Mouse (Mus musculus) intestine, embryonic 16.5 days (tissue): ENCODE measurements around the gene Tle2. TPM values are rescaled to one million over a fixed set of nuclear protein-coding genes. Genes with fewer than 3 reads are reported as not detected.

Source experiments
- ATAC-seq: fragments of 200-750 bp; cut with Nextera tagmentation; 2 replicates; pipeline ENCODE4 v1.8.0; 2017; ENCODE audit warnings: moderate TSS enrichment, moderate library complexity
- H3K27ac ChIP-seq: fragments of 300-500 bp; sonication (generic); 2 replicates; pipeline ENCODE4 v1.5.1; 2014; ENCODE audit warnings: mild to moderate bottlenecking, low read length
- H3K27me3 ChIP-seq: fragments of 300-500 bp; sonication (generic); replicated peaks from 2 replicates; pipeline ENCODE4 v1.6.1; 2014; ENCODE audit warnings: low read length, control low read depth, mixed read lengths; ENCODE audit not compliant: control insufficient read depth, insufficient read depth
- H3K36me3 ChIP-seq: fragments of 300-500 bp; sonication (generic); 2 replicates; pipeline ENCODE4 v1.6.1; 2014; ENCODE audit warnings: low read length, control low read depth; ENCODE audit not compliant: control insufficient read depth, insufficient read depth
- H3K4me1 ChIP-seq: fragments of 300-500 bp; sonication (generic); 2 replicates; pipeline ENCODE4 v1.6.1; 2014; ENCODE audit warnings: low read length, control low read depth, mixed read lengths; ENCODE audit not compliant: control insufficient read depth, insufficient read depth
- H3K4me2 ChIP-seq: fragments of 300-500 bp; sonication (generic); 2 replicates; pipeline ENCODE4 v1.6.1; 2014; ENCODE audit warnings: low read depth, low read length, control low read depth
- H3K4me3 ChIP-seq: fragments of 300-500 bp; sonication (generic); 2 replicates; pipeline ENCODE4 v1.5.1; 2014; ENCODE audit warnings: mild to moderate bottlenecking, low read length
- H3K9ac ChIP-seq: fragments of 300-500 bp; sonication (generic); 2 replicates; pipeline ENCODE4 v1.6.1; 2014; ENCODE audit warnings: low read depth, low read length
- H3K9me3 ChIP-seq: fragments of 300-500 bp; sonication (generic); 2 replicates; pipeline ENCODE4 v1.6.1; 2016; ENCODE audit warnings: low read length, control low read depth; ENCODE audit not compliant: control insufficient read depth
- WGBS: fragments of 180-500 bp; shearing (Covaris S2); extraction: QIAGEN DNeasy Blood & Tissue Kit; methylation state at CpG from one replicate; pipeline ENCODE4 v1.1.7; 2014; 5-methylcytosine and 5-hydroxymethylcytosine counted together
- polyA plus RNA-seq: library from polyadenylated mRNA; unstranded; fragments of >200 nt; fragmentation: Nextera tagmentation; extraction: Ambion mirVana; gene quantifications from 2 replicates; pipeline ENCODE4 v1.2.1, GENCODE M21; 2015

Gene Tle2
- polyA plus RNA-seq, 1 experiment from 2014 or later, result 12.6 TPM

- Histone ChIP-seq H3K4me3 (peak within 1 kb of the TSS; percentile 77), H3K4me2 (peak within 1 kb of the TSS; percentile 86), H3K27ac (peak within 1 kb of the TSS; percentile 77), H3K27me3 (no peaks in the 10 kb centered on the region), H3K9ac (peak within 1 kb of the TSS; percentile 80), H3K9me3 (no peaks in the 10 kb centered on the region), H3K4me1 (peaks cover 17% of the 10 kb centered on the region), H3K36me3 (0 out of 2 replicates have a peak, but pooled peaks cover 8% of the 10 kb centered on the region)
- WGBS, result 5% methylated on average over 40 of the region's 40 CpGs
- peak; percentile 93 for ATAC-seq
Measured at GRCm38 (mm10) chr10:81626994-81627835, 52.9 kb downstream of the Tle2 start, which contains the start of gene Sirt6. Gene Sirt6 (minus strand): TSS chr10:81627797.

- Histone ChIP-seq H3K9me3 (no peaks in the 10 kb centered on the region), H3K27me3 (no peaks in the 10 kb centered on the region), H3K27ac (peak overlapping the region; percentile 77), H3K4me3 (peak overlapping the region; percentile 77), H3K4me1 (peaks cover 17% of the 10 kb centered on the region), H3K36me3 (0 out of 2 replicates have a peak, but pooled peaks cover 5% of the 10 kb centered on the region), H3K4me2 (peak overlapping the region; percentile 86), H3K9ac (peak overlapping the region; percentile 80)
- peak; percentile 43 for ATAC-seq
- 43% methylated on average over 7 of the region's 7 CpGs for WGBS
Measured at GRCm38 (mm10) chr10:81627836-81628220, 53.5 kb downstream of the Tle2 start.

GRCm38 (mm10) chr10:81628390-81628789 is 54.0 kb downstream of the Tle2 start, which contains the start of gene Ankrd24:
Gene Ankrd24 (plus strand): TSS chr10:81628540.
- H3K27me3 ChIP-seq, result no peaks in the 10 kb centered on the region
- WGBS, result 82% methylated on average over 16 of the region's 16 CpGs

GRCm38 (mm10) chr10:81633253-81634099 is 59.1 kb downstream of the Tle2 start:
- Histone ChIP-seq H3K36me3 (no peaks in the 10 kb centered on the region), H3K9me3 (no peaks in the 10 kb centered on the region), H3K27me3 (no peaks in the 10 kb centered on the region), H3K27ac (peak overlapping the region; percentile 56), H3K4me1 (peaks cover 11% of the 10 kb centered on the region), H3K9ac (peak overlapping the region; percentile 77), H3K4me3 (peak overlapping the region; percentile 54), H3K4me2 (peak overlapping the region; percentile 89)
- 4% methylated on average over 36 of the region's 37 CpGs for WGBS
- ATAC-seq, result peak; percentile 94

More at GRCm38 (mm10) chr10:81628390-81628789, 54.0 kb downstream of the Tle2 start, which contains the start of gene Ankrd24:
- Histone ChIP-seq H3K9ac (peak within 1 kb of the TSS; percentile 80), H3K4me3 (peak within 1 kb of the TSS; percentile 77), H3K9me3 (no peaks in the 10 kb centered on the region), H3K27ac (peak within 1 kb of the TSS; percentile 77), H3K36me3 (0 out of 2 replicates have a peak, but pooled peaks cover 5% of the 10 kb centered on the region), H3K4me2 (peak within 1 kb of the TSS; percentile 86), H3K4me1 (peaks cover 20% of the 10 kb centered on the region)
- no peak for ATAC-seq

GRCm38 (mm10) chr10:81636338-81636737 is 62.0 kb downstream of the Tle2 start:
- Histone ChIP-seq H3K9ac (no peak overlapping the region), H3K36me3 (no peaks in the 10 kb centered on the region), H3K27me3 (no peaks in the 10 kb centered on the region), H3K27ac (no peak overlapping the region), H3K4me1 (peaks cover 11% of the 10 kb centered on the region), H3K9me3 (no peaks in the 10 kb centered on the region), H3K4me3 (no peak overlapping the region), H3K4me2 (no peak overlapping the region)
- ATAC-seq, result no peak
- 13% methylated on average over 8 of the region's 8 CpGs for WGBS

- ATAC-seq, result no peak
- Histone ChIP-seq H3K27ac (no peak overlapping the region), H3K4me3 (no peak overlapping the region), H3K9ac (no peak overlapping the region), H3K27me3 (no peaks in the 10 kb centered on the region), H3K4me2 (no peak overlapping the region), H3K4me1 (peaks cover 21% of the 10 kb centered on the region), H3K36me3 (no peaks in the 10 kb centered on the region), H3K9me3 (no peaks in the 10 kb centered on the region)
- WGBS, result 67% methylated on average over 6 of the region's 6 CpGs
Measured at GRCm38 (mm10) chr10:81638101-81638500, 63.7 kb downstream of the Tle2 start.

Other genes starting within 250 kb of the Tle2 start
- gene Tbxa2r, start 245.8 kb upstream of the Tle2 start, polyA plus RNA-seq, result 21.2 and 21.3 TPM in 2 replicates
- 0.06 and 0.12 TPM in 2 replicates for gene Gipc3, start 231.3 kb upstream of the Tle2 start, polyA plus RNA-seq
- 69.0 and 71.4 TPM in 2 replicates for gene Hmg20b, start 224.1 kb upstream of the Tle2 start, polyA plus RNA-seq
- 21.6 and 32.4 TPM in 2 replicates for gene Mfsd12, start 217.1 kb upstream of the Tle2 start, polyA plus RNA-seq
- gene 4930404N11Rik, start 208.7 kb upstream of the Tle2 start, polyA plus RNA-seq, result 1.4 and 2.7 TPM in 2 replicates
- 73.2 and 78.7 TPM in 2 replicates for gene Fzr1, start 196.0 kb upstream of the Tle2 start, polyA plus RNA-seq
- gene Dohh, start 190.1 kb upstream of the Tle2 start, polyA plus RNA-seq, result 102 and 109 TPM in 2 replicates
- gene Gm48551, start 190.1 kb upstream of the Tle2 start, polyA plus RNA-seq, result 2.9 and 3.7 TPM in 2 replicates
- gene Gm48552, start 185.6 kb upstream of the Tle2 start, polyA plus RNA-seq, result 0.55 and 1.8 TPM in 2 replicates
- gene Smim24, start 181.5 kb upstream of the Tle2 start, polyA plus RNA-seq, result 426 and 504 TPM in 2 replicates
- gene Nfic, start 118.9 kb upstream of the Tle2 start, polyA plus RNA-seq, result 49.8 and 55.8 TPM in 2 replicates
- gene Celf5, start 91.9 kb upstream of the Tle2 start, polyA plus RNA-seq, result 1.4 and 1.5 TPM in 2 replicates
- gene Ncln, start 78.2 kb upstream of the Tle2 start, polyA plus RNA-seq, result 126 and 137 TPM in 2 replicates
- 0.86 and 0.99 TPM in 2 replicates for gene S1pr4, start 74.4 kb upstream of the Tle2 start, polyA plus RNA-seq
- gene Gna15, start 50.3 kb upstream of the Tle2 start, polyA plus RNA-seq, result 1.1 and 1.5 TPM in 2 replicates
- 296 and 339 TPM in 2 replicates for gene Gna11, start 29.4 kb upstream of the Tle2 start, polyA plus RNA-seq
- gene Aes, start 15.1 kb upstream of the Tle2 start, polyA plus RNA-seq, result 473 and 518 TPM in 2 replicates
- gene Tle6, start 26.5 kb downstream of the Tle2 start, polyA plus RNA-seq, result 21.0 and 22.7 TPM in 2 replicates
- 0.61 and 1.2 TPM in 2 replicates for gene BC025920, start 31.7 kb downstream of the Tle2 start, polyA plus RNA-seq
- gene Sirt6, start 53.2 kb downstream of the Tle2 start, polyA plus RNA-seq, result 29.3 and 29.5 TPM in 2 replicates
- 8.2 and 8.7 TPM in 2 replicates for gene Ankrd24, start 54.0 kb downstream of the Tle2 start, polyA plus RNA-seq
- gene Gm10778, start 74.5 kb downstream of the Tle2 start, polyA plus RNA-seq, result 3.3 and 3.6 TPM in 2 replicates
- 9.6 and 11.3 TPM in 2 replicates for gene Zfp433, start 130.3 kb downstream of the Tle2 start, polyA plus RNA-seq
- gene Gm3055, start 196.6 kb downstream of the Tle2 start, polyA plus RNA-seq, result 6.0 TPM in 2 replicates
- 2.3 and 2.8 TPM in 2 replicates for gene Gm4767, start 237.6 kb downstream of the Tle2 start, polyA plus RNA-seq